Mouse (Mus musculus) hindbrain, embryonic 11.5 days (tissue): ENCODE measurements around the gene Srp68. TPM values are rescaled to one million over a fixed set of nuclear protein-coding genes. Genes with fewer than 3 reads are reported as not detected.
A peak's percentile ranks its signal among the peaks of the same experiment; 100 is the strongest.

ENCODE experiments used
- ATAC-seq: fragments of 200-750 bp; cut with Nextera tagmentation; 2 replicates; pipeline ENCODE4 v1.8.0; 2017; ENCODE audit warnings: mild to moderate bottlenecking, moderate TSS enrichment, moderate library complexity; ENCODE audit not compliant: low FRiP score
- DNase-seq: peaks from one replicate; pipeline ENCODE4 v3.0.0-alpha.2; 2015; ENCODE audit warnings: low spot score
- H3K27ac ChIP-seq: fragments of 300-500 bp; sonication (generic); 2 replicates; pipeline ENCODE4 v1.5.1; 2014; ENCODE audit warnings: mild to moderate bottlenecking, low read depth, low read length
- H3K27me3 ChIP-seq: fragments of 300-500 bp; sonication (generic); 2 replicates; pipeline ENCODE4 v1.6.1; 2014; ENCODE audit warnings: mild to moderate bottlenecking, low read length, moderate library complexity, mixed read lengths; ENCODE audit not compliant: control insufficient read depth, insufficient read depth
- H3K36me3 ChIP-seq: fragments of 300-500 bp; sonication (generic); 2 replicates; pipeline ENCODE4 v1.6.1; 2014; ENCODE audit warnings: mild to moderate bottlenecking, low read length, moderate library complexity, mixed read lengths; ENCODE audit not compliant: control insufficient read depth, insufficient read depth
- H3K4me1 ChIP-seq: fragments of 300-500 bp; sonication (generic); replicated peaks from 2 replicates; pipeline ENCODE4 v1.6.1; 2014; ENCODE audit warnings: low read length, mixed read lengths; ENCODE audit not compliant: control insufficient read depth, insufficient read depth
- H3K4me2 ChIP-seq: fragments of 300-500 bp; sonication (generic); replicated peaks from 2 replicates; pipeline ENCODE4 v1.6.1; 2014; ENCODE audit warnings: mild to moderate bottlenecking, low read depth, low read length
- H3K4me3 ChIP-seq: fragments of 300-500 bp; sonication (generic); 2 replicates; pipeline ENCODE4 v1.5.1; 2014; ENCODE audit warnings: low read depth, low read length
- H3K9ac ChIP-seq: fragments of 300-500 bp; sonication (generic); 2 replicates; pipeline ENCODE4 v1.6.1; 2014; ENCODE audit warnings: low read depth, low read length
- H3K9me3 ChIP-seq: fragments of 300-500 bp; sonication (generic); 2 replicates; pipeline ENCODE4 v1.6.1; 2016; ENCODE audit warnings: low read length; ENCODE audit not compliant: control insufficient read depth
- WGBS: fragments of 180-500 bp; shearing (Covaris S2); extraction: QIAGEN DNeasy Blood & Tissue Kit; methylation state at CpG from one replicate; pipeline ENCODE4 v1.1.7; 2014; 5-methylcytosine and 5-hydroxymethylcytosine counted together
- polyA plus RNA-seq: library from polyadenylated mRNA; unstranded; fragments of >200 nt; fragmentation: Nextera tagmentation; extraction: Ambion mirVana; gene quantifications from 2 replicates; pipeline ENCODE4 v1.2.1, GENCODE M21; 2014

Gene Srp68
- polyA plus RNA-seq, 1 experiment from 2014 or later = 74.0 TPM

GRCm38 (mm10) chr11:116247502-116248222 is 26.4 kb downstream of the Srp68 start:
- Histone ChIP-seq H3K27ac (no peak overlapping the region), H3K4me2 (no peak overlapping the region), H3K4me1 (no peaks in the 10 kb centered on the region), H3K27me3 (no peaks in the 10 kb centered on the region), H3K9ac (no peak overlapping the region), H3K4me3 (no peak overlapping the region), H3K9me3 (no peaks in the 10 kb centered on the region), H3K36me3 (peaks cover 31% of the 10 kb centered on the region)
- DNase-seq = no peak
- WGBS = 87% methylated on average over 14 of the region's 14 CpGs
- no peak for ATAC-seq

GRCm38 (mm10) chr11:116245616-116246015 is 28.4 kb downstream of the Srp68 start:
- H3K4me1 ChIP-seq = no peaks in the 10 kb centered on the region
- H3K36me3 ChIP-seq = peaks cover 22% of the 10 kb centered on the region
- H3K9me3 ChIP-seq = no peaks in the 10 kb centered on the region
- no peak for ATAC-seq
- WGBS = 79% methylated on average over 6 of the region's 6 CpGs
- H3K27ac ChIP-seq = no peak overlapping the region
- no peak for DNase-seq
- H3K4me3 ChIP-seq = no peak overlapping the region
- no peak overlapping the region for H3K4me2 ChIP-seq
- no peak overlapping the region for H3K9ac ChIP-seq
- no peaks in the 10 kb centered on the region for H3K27me3 ChIP-seq

- no peak for ATAC-seq
Measured at GRCm38 (mm10) chr11:116244580-116244979, 29.4 kb downstream of the Srp68 start.

GRCm38 (mm10) chr11:116241744-116242235 is 32.2 kb downstream of the Srp68 start:
- 37% methylated on average over 12 of the region's 12 CpGs for WGBS
- DNase-seq (peak; percentile 53), ATAC-seq (no peak)
- no peak overlapping the region for H3K4me2 ChIP-seq
- H3K27me3 ChIP-seq = peaks cover 11% of the 10 kb centered on the region
- H3K4me3 ChIP-seq = no peak overlapping the region
- peaks cover 9% of the 10 kb centered on the region; the same call in 1 of the 2 replicates for H3K36me3 ChIP-seq
- H3K27ac ChIP-seq = peak overlapping the region; percentile 1; the same call in 1 of the 2 replicates
- no peaks in the 10 kb centered on the region for H3K9me3 ChIP-seq
- no peaks in the 10 kb centered on the region for H3K4me1 ChIP-seq
- H3K9ac ChIP-seq = peak overlapping the region; percentile 15; the same call in 1 of the 2 replicates

More at GRCm38 (mm10) chr11:116244580-116244979, 29.4 kb downstream of the Srp68 start:
- Histone ChIP-seq H3K9ac (no peak overlapping the region), H3K36me3 (peaks cover 21% of the 10 kb centered on the region), H3K4me2 (no peak overlapping the region), H3K27ac (no peak overlapping the region), H3K9me3 (no peaks in the 10 kb centered on the region), H3K27me3 (no peaks in the 10 kb centered on the region), H3K4me3 (no peak overlapping the region), H3K4me1 (no peaks in the 10 kb centered on the region)
- DNase-seq = no peak
- WGBS = 90% methylated on average over 8 of the region's 8 CpGs

GRCm38 (mm10) chr11:116239797-116240196 is 34.2 kb downstream of the Srp68 start:
- no peak overlapping the region for H3K9ac ChIP-seq
- no peaks in the 10 kb centered on the region for H3K4me1 ChIP-seq
- DNase-seq (peak; percentile 39), ATAC-seq (0 out of 2 replicates have a peak, but pooled peaks have one; percentile 27)
- peaks cover 11% of the 10 kb centered on the region for H3K27me3 ChIP-seq
- WGBS = 16% methylated on average over 7 of the region's 7 CpGs
- H3K4me2 ChIP-seq = no peak overlapping the region
- no peaks in the 10 kb centered on the region for H3K9me3 ChIP-seq
- H3K4me3 ChIP-seq = no peak overlapping the region
- H3K36me3 ChIP-seq = no peaks in the 10 kb centered on the region
- no peak overlapping the region for H3K27ac ChIP-seq

GRCm38 (mm10) chr11:116237742-116238395 is 36.1 kb downstream of the Srp68 start, which contains the start of gene Evpl:
Gene Evpl (minus strand): TSS chr11:116238077.
- 17% methylated on average over 29 of the region's 31 CpGs for WGBS
- H3K27me3 ChIP-seq = peaks cover 15% of the 10 kb centered on the region
- DNase-seq (no peak), ATAC-seq (no peak)
- no peaks in the 10 kb centered on the region for H3K9me3 ChIP-seq
- no peak within 1 kb of the TSS for H3K4me3 ChIP-seq
- H3K36me3 ChIP-seq = no peaks in the 10 kb centered on the region
- H3K4me2 ChIP-seq = no peak within 1 kb of the TSS
- no peak within 1 kb of the TSS for H3K27ac ChIP-seq
- no peak within 1 kb of the TSS for H3K9ac ChIP-seq
- H3K4me1 ChIP-seq = no peaks in the 10 kb centered on the region

- DNase-seq (no peak), ATAC-seq (no peak)
- Histone ChIP-seq H3K27ac (no peak overlapping the region), H3K4me2 (no peak overlapping the region), H3K4me3 (no peak overlapping the region), H3K36me3 (no peaks in the 10 kb centered on the region), H3K9me3 (no peaks in the 10 kb centered on the region), H3K4me1 (no peaks in the 10 kb centered on the region), H3K27me3 (peaks cover 15% of the 10 kb centered on the region), H3K9ac (no peak overlapping the region)
- WGBS = 81% methylated on average over 8 of the region's 8 CpGs
Measured at GRCm38 (mm10) chr11:116234901-116235300, 39.1 kb downstream of the Srp68 start.

GRCm38 (mm10) chr11:116232427-116232826 is 41.6 kb downstream of the Srp68 start:
- DNase-seq (no peak), ATAC-seq (no peak)
- Histone ChIP-seq H3K9ac (peak overlapping the region; percentile 7; the same call in 1 of the 2 replicates), H3K9me3 (no peaks in the 10 kb centered on the region), H3K4me2 (no peak overlapping the region), H3K4me3 (no peak overlapping the region), H3K4me1 (0 out of 2 replicates have a peak, but pooled peaks cover 3% of the 10 kb centered on the region), H3K27ac (no peak overlapping the region), H3K27me3 (peaks cover 6% of the 10 kb centered on the region), H3K36me3 (no peaks in the 10 kb centered on the region)
- WGBS = 34% methylated on average over 17 of the region's 17 CpGs
